Mouse (Mus musculus) heart, adult 2 months (tissue): ENCODE data around the gene Arhgef26.

ENCODE experiments used
- CTCF ChIP-seq: fragments of 200-600 bp; IDR thresholded peaks from 2 replicates; pipeline ENCODE4 v1.8.1; 2022; ENCODE audit warnings: antibody characterized with exemption, mild to moderate bottlenecking, moderate library complexity
- EP300 ChIP-seq: fragments of 200-500 bp; IDR thresholded peaks from 2 replicates; pipeline ENCODE4 v1.6.1; 2011; ENCODE audit warnings: low read depth, low read length, control low read depth; ENCODE audit not compliant: insufficient read depth
- POLR2A ChIP-seq: fragments of 200-500 bp; IDR thresholded peaks from 2 replicates; pipeline ENCODE4 v1.6.1; 2011; ENCODE audit warnings: mild to moderate bottlenecking, low read depth, low read length, control low read depth; ENCODE audit not compliant: insufficient read depth

DNA sequence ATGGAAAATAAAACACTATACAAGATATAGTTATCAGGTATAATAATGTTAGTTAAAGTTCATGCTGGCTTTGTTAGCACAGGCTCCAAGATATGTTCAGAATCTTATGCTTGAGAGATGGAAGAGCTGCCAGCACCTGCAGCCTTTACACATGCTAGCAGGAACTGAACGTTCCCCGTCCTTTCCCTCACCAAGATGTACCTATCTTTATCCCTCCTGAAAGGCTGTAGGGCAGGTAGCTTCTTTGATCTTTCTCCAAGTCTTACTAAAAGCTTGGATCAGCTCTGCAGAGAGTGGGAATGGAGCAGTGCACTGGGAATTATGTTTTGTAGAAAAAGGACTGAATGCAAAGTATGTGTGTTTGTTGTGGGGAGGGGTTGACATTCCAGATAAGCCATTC lies 64.3 kb downstream of the Arhgef26 start:
- TF ChIP-seq POLR2A (no peak), CTCF (no peak), EP300 (no peak)
